Mouse (Mus musculus) right cerebral cortex, adult 18-20 months (tissue): ENCODE measurements around the gene Krt15.

Experiments
- DNase-seq: peaks from one replicate; pipeline ENCODE4 v3.0.0; 2022; ENCODE audit warnings: mixed read lengths

Krt15 gene

DNA sequence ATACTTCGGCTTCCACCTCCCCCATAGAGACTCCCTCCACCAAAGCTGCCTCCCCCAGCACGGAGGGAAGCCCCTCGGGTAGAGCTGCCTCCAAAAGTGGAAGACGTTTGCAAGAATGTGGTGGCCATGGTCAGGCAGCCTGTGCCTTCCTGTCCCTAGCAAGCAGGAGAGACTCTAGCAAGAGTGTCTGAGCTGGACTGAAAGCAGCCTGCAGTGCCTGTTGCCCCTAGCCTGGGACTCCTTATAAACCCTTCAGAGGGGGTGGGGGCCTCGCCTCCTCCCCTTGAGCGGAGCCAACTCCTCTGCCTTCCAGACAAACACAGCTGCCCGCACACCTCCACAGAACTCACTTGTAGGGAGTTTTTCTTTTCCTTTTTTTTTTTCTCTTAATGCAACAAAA is at the start of gene Krt15:
TSS of gene Krt15 (minus strand) at position 198 of the 400 bp plus-strand sequence.
- no peak for DNase-seq

GRCm38 (mm10) chr11:100181725-100182124 is 46.0 kb upstream of the Krt15 start:
- no peak for DNase-seq

DNA sequence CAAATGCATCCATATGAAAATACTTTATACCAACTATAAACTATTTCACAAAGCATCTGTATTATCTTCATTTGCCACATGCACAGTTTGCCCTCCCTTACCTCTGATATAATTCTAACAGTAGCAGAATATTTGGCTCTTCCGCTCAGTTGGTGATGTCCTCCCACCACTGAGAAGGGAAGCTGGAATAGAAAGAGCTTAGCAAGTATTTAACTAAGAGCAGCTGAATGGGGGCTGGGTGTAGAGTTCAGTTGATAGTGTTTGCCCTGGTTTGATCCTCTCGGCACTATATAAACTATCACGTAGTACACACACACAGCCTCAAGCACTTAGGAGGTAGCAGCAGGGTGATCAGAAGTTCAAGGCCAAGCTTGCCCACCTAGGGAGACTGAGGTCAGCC is 43.5 kb upstream of the Krt15 start:
- DNase-seq: no peak

GRCm38 (mm10) chr11:100178307-100178706 is 42.6 kb upstream of the Krt15 start:
- no peak for DNase-seq

DNA sequence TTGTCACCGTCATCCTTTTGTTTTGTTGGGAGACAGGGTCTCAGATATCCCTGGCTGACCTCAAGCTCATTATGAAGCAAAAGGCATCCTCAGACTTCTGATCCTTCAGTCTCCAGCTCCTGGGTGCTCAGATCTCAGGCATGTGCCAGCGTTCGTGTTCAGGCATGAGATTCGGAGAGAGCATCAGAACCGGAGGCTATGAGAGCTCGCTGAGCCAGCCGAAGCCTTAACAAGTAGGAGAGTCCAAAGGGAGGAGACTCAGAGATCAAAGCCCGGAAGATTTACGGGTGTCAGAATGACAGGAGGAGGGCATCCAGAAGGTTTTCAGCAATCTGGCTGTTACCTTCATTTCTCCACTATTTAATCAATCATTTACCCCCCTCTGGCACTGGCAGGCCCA is 41.1 kb upstream of the Krt15 start:
- DNase-seq: no peak

DNA sequence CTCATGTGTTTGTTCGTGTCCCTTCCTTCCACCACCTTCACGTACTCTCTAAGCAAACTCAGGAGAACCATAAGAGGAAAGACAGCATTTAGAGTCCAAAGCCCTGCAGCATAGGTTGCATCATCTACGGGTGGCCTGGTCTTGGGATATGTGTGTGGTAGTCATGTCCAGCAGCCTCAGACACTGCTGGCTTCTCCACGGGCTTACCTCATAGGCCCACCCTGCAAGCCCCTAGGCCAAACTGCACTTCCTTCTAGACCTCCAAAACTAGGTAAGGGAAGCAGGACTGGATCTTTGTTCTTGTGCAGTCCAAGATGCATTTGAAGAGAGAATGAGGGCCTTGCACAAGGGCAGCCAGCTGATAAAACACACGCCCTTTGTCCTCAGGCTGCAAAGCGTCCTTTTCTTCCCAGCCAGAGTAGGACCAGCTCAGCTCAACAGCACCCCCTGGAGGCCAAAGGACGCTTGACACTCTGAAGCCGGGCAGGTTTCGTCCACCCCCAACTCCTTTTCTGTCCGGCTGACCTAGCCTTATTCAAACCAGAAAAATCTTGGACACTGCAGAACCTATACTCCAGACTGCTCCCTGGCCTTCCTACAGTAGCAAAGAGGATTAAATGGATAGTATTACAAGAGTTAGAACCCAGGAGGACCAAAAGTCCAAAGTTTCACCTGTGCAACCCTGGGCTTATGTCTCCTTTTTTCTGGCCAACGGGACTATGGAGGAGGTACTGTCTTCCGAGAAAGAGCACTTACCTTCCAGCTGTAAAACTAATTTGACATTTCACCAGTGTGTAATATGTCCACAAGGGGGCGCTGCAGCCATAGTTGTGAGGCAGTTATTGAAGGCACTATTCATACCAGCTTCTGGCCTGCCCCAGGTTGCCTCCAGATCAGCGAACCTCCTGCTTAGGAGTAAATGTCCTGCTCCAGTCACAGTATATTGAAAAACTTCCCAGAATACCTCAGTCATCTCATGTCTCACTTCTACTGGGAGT is 33.3 kb upstream of the Krt15 start:
- peak; percentile 71 for DNase-seq

DNA sequence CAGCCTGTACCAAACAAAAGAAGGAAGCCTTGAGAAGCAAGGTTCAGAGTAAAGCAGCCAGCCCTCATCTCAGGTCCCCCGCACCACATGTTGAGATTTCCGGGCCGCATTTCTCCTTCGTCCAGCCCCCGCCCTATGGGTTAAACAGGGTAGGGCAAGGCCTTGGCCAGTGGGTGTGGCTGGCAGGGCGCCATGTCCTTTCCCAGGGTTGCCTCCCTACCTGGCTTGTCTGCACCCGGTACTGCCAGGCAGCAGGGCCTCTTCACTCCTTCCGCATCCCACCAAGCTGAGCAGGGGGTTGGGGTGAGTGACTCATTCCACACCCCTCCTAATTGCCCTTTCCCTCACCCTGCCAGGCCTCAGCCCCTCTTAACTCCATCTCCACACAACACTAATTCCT is 32.3 kb upstream of the Krt15 start:
- no peak for DNase-seq

DNA sequence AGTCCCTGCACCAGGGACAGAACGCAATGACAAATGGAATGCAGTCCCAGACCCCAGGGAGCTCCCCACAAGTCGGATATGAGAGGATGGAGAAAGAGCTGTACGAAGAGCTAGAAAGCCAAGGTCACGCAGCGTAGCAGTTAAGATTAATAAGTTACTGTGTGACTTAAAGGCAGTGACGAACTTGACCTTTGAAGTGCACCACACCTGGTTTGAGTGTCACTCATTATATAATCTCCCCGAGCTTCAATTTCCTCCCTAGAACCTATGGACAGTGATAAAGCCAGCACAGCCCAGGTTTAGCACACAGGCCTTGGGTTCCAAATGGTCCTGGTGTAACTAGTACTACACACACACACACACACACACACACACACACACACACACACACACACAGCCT is 28.7 kb upstream of the Krt15 start:
- no peak for DNase-seq

GRCm38 (mm10) chr11:100157908-100158477 is 22.3 kb upstream of the Krt15 start:
- no peak for DNase-seq

- no peak for DNase-seq
Measured at GRCm38 (mm10) chr11:100157331-100157730, 21.6 kb upstream of the Krt15 start.

GRCm38 (mm10) chr11:100155497-100156255 is 19.9 kb upstream of the Krt15 start:
- no peak for DNase-seq

- no peak for DNase-seq
Measured at GRCm38 (mm10) chr11:100148615-100149330, 13.0 kb upstream of the Krt15 start, which contains the start of gene Krt19. Gene Krt19, minus strand, starts transcription at chr11:100148665.

- no peak for DNase-seq
Measured at GRCm38 (mm10) chr11:100147566-100148353, 12.0 kb upstream of the Krt15 start.

- no peak for DNase-seq
Measured at GRCm38 (mm10) chr11:100145858-100146560, 10.3 kb upstream of the Krt15 start.

DNA sequence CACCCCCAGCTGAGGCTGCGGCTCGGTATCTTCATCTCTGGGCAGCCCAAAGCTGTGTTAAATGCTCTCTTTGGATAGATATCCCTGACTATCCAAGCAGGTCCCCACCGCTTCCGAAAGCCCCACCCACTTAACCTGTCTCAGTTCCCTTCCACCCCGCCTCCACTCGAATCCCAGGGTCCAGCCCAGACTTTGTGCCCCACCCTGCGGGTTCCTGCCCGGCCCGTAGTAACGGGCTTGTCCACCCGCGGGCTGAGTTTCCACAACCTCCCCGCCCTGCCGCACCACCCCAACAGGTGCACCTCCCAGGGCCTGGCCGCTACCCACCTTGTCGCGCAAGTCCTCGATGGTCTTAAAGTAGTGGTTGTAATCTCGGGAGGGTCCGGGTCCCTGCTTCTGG is 9.4 kb upstream of the Krt15 start:
- no peak for DNase-seq

- DNase-seq: no peak
Measured at GRCm38 (mm10) chr11:100140966-100141365, 5.2 kb upstream of the Krt15 start.

DNA sequence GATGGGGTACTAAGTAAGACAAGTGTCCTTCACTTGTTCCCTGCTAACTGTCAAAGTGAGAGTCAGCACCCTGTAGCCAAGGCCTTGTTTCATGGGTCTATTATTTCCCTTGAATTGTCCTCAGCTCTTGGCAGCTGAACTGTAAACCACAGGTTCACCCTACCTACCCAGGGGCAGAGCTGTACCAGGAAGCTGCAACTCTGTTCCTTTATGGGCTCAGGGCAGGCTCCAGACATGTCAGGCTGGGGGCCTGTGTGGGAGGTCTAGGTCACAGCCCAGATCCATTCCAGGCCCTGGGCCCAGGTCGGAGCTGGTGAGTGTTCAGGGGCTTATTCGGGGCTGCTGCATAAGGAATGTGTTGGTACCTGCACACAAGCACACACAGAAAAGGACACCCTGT is 3.7 kb upstream of the Krt15 start:
- DNase-seq: no peak

- DNase-seq: no peak
Measured at GRCm38 (mm10) chr11:100138809-100139208, 3.1 kb upstream of the Krt15 start.

DNA sequence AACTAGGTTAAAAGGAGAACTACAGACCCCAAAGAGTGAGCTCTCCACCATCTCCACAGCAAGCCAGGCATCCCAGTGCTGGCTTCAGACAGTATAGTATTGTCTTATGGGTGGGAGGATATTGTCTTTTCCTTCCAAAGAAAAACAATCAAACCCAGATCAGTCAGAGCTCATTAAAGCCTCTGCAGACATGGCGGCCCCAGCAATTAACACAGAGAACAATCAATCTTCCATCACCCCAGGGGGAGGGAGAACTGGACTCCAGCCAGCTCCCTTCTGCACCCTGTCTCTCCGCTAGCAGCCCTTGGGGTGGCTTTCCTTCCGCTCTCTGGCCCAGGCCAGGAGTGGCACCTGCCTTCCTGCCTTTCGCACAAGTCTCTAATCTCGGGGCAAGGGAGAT is 2.0 kb upstream of the Krt15 start:
- DNase-seq: no peak

- DNase-seq: no peak
Measured at GRCm38 (mm10) chr11:100136559-100136958, 831 bp upstream of the Krt15 start.

GRCm38 (mm10) chr11:100124901-100125300 is 10.8 kb downstream of the Krt15 start:
- DNase-seq: no peak
